Mouse (Mus musculus) embryonic facial prominence, embryonic 14.5 days (tissue): ENCODE data around the gene Insl5. TPM values are rescaled to one million over a fixed set of nuclear protein-coding genes. Genes with fewer than 3 reads are reported as not detected.

Experiments used
- ATAC-seq: fragments of 200-750 bp; cut with Nextera tagmentation; 2 replicates; pipeline ENCODE4 v1.8.0; 2017; ENCODE audit warnings: low read depth, moderate number of reproducible peaks, moderate TSS enrichment
- DNase-seq: peaks from one replicate; pipeline ENCODE4 v3.0.0-alpha.2; 2015; ENCODE audit warnings: low spot score
- H3K27ac ChIP-seq: fragments of 300-500 bp; sonication (generic); replicated peaks from 2 replicates; pipeline ENCODE4 v1.5.1; 2014; ENCODE audit warnings: low read depth, mild to moderate bottlenecking, low read length, moderate library complexity
- H3K27me3 ChIP-seq: fragments of 300-500 bp; sonication (generic); replicated peaks from 2 replicates; pipeline ENCODE4 v1.6.1; 2014; ENCODE audit warnings: low read length; ENCODE audit not compliant: control insufficient read depth, insufficient read depth
- H3K36me3 ChIP-seq: fragments of 300-500 bp; sonication (generic); 2 replicates; pipeline ENCODE4 v1.6.1; 2014; ENCODE audit warnings: low read length, mixed read lengths; ENCODE audit not compliant: control insufficient read depth, insufficient read depth
- H3K4me1 ChIP-seq: fragments of 300-500 bp; sonication (generic); 2 replicates; pipeline ENCODE4 v1.6.1; 2014; ENCODE audit warnings: antibody characterized with exemption, low read length; ENCODE audit not compliant: control insufficient read depth, insufficient read depth
- H3K4me2 ChIP-seq: fragments of 300-500 bp; sonication (generic); 2 replicates; pipeline ENCODE4 v1.6.1; 2014; ENCODE audit warnings: low read depth, mild to moderate bottlenecking, low read length, moderate library complexity, mixed read lengths
- H3K4me3 ChIP-seq: fragments of 300-500 bp; sonication (generic); 2 replicates; pipeline ENCODE4 v1.5.1; 2014; ENCODE audit warnings: low read depth, mild to moderate bottlenecking, low read length
- H3K9ac ChIP-seq: fragments of 300-500 bp; sonication (generic); 2 replicates; pipeline ENCODE4 v1.6.1; 2014; ENCODE audit warnings: low read depth, mild to moderate bottlenecking, low read length, moderate library complexity, mixed read lengths
- H3K9me3 ChIP-seq: fragments of 300-500 bp; sonication (generic); 2 replicates; pipeline ENCODE4 v1.6.1; 2016; ENCODE audit warnings: low read length; ENCODE audit not compliant: control insufficient read depth
- WGBS: fragments of 180-500 bp; shearing (Covaris S2); extraction: QIAGEN DNeasy Blood & Tissue Kit; methylation state at CpG from one replicate; pipeline ENCODE4 v1.1.7; 2014; 5-methylcytosine and 5-hydroxymethylcytosine counted together
- polyA plus RNA-seq: library from polyadenylated mRNA; unstranded; fragments of >200 nt; fragmentation: Nextera tagmentation; extraction: Ambion mirVana; gene quantifications from 2 replicates; pipeline ENCODE4 v1.2.1, GENCODE M21; 2014

Gene Insl5
- polyA plus RNA-seq, 1 experiment from 2014 or later = not detected

DNA sequence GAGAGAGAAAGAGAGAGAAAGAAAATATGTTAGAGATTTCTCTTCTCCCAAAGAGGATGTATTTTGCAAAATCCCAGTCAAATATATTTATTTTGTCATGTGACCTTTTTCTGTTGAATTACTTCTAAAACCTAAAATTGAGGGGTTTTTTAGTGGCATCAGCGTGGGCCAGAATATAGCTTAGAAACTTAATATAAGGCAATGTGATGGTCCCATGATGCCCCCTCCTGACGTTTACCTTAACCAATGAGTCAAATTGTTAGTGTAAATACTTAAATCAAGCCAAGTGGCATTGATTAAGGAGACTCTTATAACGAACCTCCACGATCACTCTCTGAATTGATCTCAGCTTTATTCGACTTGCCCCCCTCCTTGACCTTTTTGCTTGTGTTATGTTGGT is 52.5 kb downstream of the Insl5 start:
- Histone ChIP-seq H3K9ac (no peak overlapping the region), H3K4me2 (no peak overlapping the region), H3K9me3 (no peaks in the 10 kb centered on the region), H3K36me3 (no peaks in the 10 kb centered on the region), H3K4me1 (peaks cover 10% of the 10 kb centered on the region), H3K27me3 (no peaks in the 10 kb centered on the region; the same call in 1 of the 2 replicates), H3K4me3 (no peak overlapping the region), H3K27ac (no peak overlapping the region)
- 49% methylated on average over 5 of the region's 5 CpGs for WGBS
- DNase-seq = no peak
- ATAC-seq = no peak

GRCm38 (mm10) chr4:102972071-102972470 is 54.6 kb downstream of the Insl5 start:
- H3K27ac ChIP-seq = no peak overlapping the region
- WGBS = 65% methylated on average over 3 of the region's 3 CpGs
- H3K4me1 ChIP-seq = no peaks in the 10 kb centered on the region
- H3K4me3 ChIP-seq = no peak overlapping the region
- H3K36me3 ChIP-seq = no peaks in the 10 kb centered on the region
- no peaks in the 10 kb centered on the region for H3K9me3 ChIP-seq
- no peak overlapping the region for H3K4me2 ChIP-seq
- ATAC-seq = no peak
- H3K9ac ChIP-seq = no peak overlapping the region
- H3K27me3 ChIP-seq = no peaks in the 10 kb centered on the region; the same call in 1 of the 2 replicates
- no peak for DNase-seq

GRCm38 (mm10) chr4:102971159-102971558 is 55.5 kb downstream of the Insl5 start:
- no peaks in the 10 kb centered on the region for H3K27me3 ChIP-seq
- no peaks in the 10 kb centered on the region for H3K4me1 ChIP-seq
- DNase-seq = no peak
- WGBS = 57% methylated on average over 5 of the region's 5 CpGs
- H3K27ac ChIP-seq = no peak overlapping the region
- H3K9me3 ChIP-seq = no peaks in the 10 kb centered on the region
- H3K36me3 ChIP-seq = no peaks in the 10 kb centered on the region
- no peak overlapping the region for H3K4me2 ChIP-seq
- ATAC-seq = no peak
- no peak overlapping the region for H3K9ac ChIP-seq
- H3K4me3 ChIP-seq = no peak overlapping the region

DNA sequence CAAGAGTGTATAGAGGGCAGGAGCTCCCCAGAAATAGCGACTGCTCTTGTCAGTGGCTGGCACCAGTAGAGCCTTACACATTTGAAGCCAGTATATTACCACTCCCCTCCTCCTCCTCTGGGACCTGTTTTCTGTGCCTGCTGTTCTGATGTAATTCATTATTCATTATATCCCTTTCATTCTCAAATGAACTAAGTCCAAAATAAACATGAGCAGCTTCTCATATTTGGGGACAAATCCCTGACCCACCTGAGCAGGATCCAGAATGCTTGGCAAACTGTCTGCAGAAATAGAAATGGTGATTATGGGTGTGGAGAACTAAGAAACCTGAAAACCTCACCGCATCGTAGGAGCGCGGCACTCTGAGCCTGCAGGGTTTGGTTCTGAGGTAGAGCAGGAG is 57.0 kb downstream of the Insl5 start:
- H3K27ac ChIP-seq = no peak overlapping the region
- H3K4me1 ChIP-seq = no peaks in the 10 kb centered on the region
- no peaks in the 10 kb centered on the region for H3K9me3 ChIP-seq
- no peak overlapping the region for H3K4me2 ChIP-seq
- H3K4me3 ChIP-seq = no peak overlapping the region
- no peaks in the 10 kb centered on the region for H3K27me3 ChIP-seq
- no peak overlapping the region for H3K9ac ChIP-seq
- 84% methylated on average over 5 of the region's 5 CpGs for WGBS
- DNase-seq (no peak), ATAC-seq (no peak)
- H3K36me3 ChIP-seq = no peaks in the 10 kb centered on the region

Other genes starting within 250 kb of the Insl5 start
- gene Tctex1d1, start 48.2 kb downstream of the Insl5 start, polyA plus RNA-seq = 0.94 and 1.2 TPM in 2 replicates
- gene Mier1, start 87.5 kb upstream of the Insl5 start, polyA plus RNA-seq = 34.0 and 36.1 TPM in 2 replicates
- 3.6 and 3.9 TPM in 2 replicates for gene Wdr78, start 87.7 kb upstream of the Insl5 start, polyA plus RNA-seq
- 13.4 and 13.8 TPM in 2 replicates for gene Slc35d1, start 188.3 kb upstream of the Insl5 start, polyA plus RNA-seq